Mouse (Mus musculus) ovary, postnatal 14 days (tissue): ENCODE measurements around the gene Mydgf.

Source experiments
- DNase-seq: peaks from one replicate; pipeline ENCODE4 v3.0.0; 2022; ENCODE audit warnings: low spot score

Gene Mydgf

DNA sequence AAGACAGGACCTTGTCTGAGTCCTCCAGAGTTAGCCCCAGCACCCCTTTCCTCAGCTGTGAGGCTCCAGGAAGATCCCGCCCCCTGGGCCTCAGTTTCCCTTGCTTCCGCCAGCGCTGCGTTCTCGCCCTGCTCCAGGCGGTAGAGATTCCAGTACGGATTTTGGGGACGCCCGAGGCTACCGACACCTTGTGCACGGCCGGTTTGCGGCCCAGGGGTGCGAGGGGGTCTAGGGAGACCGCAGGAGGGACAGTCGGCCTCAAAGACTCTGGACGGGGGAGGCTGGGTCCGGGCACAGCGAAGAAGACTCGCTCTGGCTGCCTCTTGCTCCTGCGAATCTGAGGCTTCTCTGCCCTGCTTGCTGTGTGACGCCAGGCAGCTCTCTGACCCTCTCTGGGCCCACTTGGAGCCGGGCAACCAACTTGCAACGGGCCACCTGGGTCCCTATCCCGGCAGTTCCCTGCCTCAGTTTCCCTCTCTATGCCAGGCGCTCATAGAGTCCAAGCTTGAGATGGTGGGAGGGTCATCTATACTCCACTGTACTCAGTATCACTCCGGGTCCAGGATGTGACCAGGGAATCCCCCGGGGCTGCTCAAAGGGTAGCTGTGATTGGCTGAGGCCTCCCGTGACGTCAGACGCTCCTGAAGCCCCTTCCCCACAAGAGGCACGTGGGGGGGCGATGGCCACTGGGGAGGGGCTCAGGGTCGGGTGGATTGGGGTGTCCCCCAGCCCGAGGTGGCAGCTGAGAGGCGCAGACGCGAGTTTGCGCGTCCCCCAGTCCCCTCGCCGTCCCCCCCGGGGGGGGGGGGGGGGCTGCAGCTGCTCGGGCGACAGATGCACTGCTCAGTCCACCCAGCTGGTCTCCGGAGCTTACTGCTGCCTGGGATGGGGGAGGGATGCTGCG is 41.8 kb downstream of the Mydgf start:
- no peak for DNase-seq

DNA sequence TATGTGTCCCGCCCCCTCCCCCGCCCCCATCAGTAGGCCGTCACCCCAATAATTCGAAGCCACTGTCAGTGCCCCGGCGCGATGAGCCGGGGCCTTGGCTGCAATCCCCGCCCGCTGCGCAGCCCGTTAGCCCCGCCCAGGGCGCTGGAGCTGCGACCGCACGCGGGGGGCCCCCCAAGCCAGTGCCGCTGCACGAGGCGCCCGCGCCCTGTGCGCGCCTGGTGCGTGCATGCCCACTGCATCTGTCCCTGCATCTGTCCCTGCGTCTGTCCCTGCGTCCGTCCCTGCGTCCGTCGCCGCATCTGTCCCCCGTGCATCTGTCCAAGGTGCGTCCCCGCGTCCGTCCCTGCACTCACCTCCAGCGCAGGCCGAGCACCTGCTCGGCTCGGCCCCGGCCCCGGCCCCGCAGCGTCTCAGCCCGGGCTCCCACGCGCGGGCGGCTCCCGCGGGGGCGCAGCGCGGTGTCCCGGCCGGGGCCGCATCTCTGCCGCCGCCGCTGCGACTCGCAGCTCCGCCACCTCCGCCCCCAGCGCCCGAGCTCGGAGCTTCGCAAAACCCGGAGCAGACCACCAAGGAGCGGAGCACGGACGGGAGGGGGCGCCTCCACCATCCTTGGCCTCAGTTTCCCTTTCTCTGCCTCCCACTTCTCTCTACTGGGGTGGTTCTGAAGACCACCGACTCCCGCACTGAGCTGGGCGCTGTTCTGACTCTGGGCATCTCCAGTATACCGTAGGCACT is 43.7 kb downstream of the Mydgf start, which contains the start of gene Sema6b:
Gene Sema6b (minus strand): TSS at position 486 of the 738 bp plus-strand sequence.
- DNase-seq, result no peak

DNA sequence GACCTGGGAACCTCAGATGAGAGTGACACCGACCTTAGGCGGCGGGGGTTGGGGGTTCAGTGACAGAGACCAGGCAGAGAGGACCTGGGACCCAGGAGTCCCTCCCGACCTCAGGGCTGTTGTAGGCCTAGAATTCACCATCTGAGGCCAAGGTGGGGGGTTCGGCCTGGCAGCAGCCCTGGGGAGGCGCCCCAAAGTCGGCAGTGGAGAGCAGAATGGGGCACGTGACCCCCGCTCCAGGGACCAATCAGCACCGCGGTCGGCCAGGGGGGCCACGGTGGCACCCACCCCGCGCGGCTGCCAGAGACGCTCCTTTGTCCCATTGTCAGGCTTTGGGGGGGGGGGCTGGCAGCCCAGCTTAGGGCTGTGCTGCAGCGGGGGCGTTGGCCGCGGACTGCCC is 44.4 kb downstream of the Mydgf start:
- DNase-seq, result no peak

GRCm38 (mm10) chr17:56137839-56138613 is 45.7 kb downstream of the Mydgf start:
- no peak for DNase-seq

- DNase-seq, result no peak
Observed at GRCm38 (mm10) chr17:56136558-56136957, 47.2 kb downstream of the Mydgf start.

- DNase-seq, result peak; percentile 59
Observed at GRCm38 (mm10) chr17:56134463-56134971, 49.2 kb downstream of the Mydgf start.

GRCm38 (mm10) chr17:56133457-56134363 is 50.0 kb downstream of the Mydgf start:
- no peak for DNase-seq

DNA sequence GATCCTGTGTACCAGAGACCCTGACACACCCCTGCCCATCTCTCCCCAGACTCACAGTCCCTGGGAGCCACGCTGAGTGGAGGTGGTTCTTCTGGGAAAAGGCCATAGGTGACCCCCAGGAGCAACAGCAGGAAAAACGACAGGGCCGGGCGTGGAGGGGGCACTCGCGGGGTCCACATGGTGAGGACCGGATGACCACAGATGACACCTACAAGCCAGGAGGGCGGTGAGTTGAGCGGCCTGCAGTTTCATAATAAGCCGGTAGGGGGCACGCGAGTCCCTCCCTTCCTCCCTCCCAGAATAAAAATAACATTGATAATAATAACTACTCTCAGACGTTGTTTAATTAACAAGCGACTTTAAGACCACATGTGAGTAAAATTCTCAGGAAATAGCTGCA is 51.1 kb downstream of the Mydgf start:
- DNase-seq, result peak; percentile 55

GRCm38 (mm10) chr17:56131814-56132213 is 51.9 kb downstream of the Mydgf start:
- DNase-seq, result peak; percentile 67

DNA sequence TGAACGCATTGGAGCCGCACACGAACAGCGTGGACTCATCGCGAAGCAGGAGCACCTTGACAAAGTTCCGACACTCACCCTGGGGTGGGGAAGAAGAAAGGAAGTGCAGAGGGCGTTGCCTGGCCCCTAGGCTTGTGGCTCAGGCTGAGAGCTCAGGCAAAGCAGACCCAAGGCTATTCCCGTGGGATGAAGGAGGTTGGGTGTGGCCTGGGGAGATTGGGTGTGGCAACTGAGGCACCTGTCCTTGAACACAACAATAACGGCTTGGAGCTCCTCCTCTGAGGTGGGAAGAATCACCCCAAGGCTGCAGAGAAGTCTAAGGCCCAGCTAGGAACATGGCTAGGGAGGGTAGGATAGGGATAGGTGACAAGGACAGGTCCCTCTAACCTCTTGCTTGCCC is 52.6 kb downstream of the Mydgf start:
- DNase-seq, result no peak

DNA sequence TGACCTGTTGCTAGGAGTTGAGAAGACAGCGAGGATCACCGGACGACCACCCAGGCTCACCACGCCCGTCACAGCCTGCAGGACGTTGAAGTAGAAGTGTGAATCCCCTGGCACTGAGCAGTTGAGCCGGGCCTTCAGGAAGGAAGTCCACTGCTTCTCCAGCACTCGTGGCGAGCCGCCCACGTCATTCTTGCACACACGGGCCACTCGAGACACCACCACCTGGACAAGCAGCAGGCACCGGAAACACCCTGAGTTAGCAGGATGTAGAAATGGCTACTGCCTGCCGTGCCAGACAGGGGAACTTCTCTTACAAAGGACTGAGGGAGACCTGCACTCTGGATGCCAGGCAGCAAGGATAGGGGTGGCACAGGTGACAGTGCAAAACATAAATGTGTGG is 55.5 kb downstream of the Mydgf start:
- DNase-seq, result no peak

DNA sequence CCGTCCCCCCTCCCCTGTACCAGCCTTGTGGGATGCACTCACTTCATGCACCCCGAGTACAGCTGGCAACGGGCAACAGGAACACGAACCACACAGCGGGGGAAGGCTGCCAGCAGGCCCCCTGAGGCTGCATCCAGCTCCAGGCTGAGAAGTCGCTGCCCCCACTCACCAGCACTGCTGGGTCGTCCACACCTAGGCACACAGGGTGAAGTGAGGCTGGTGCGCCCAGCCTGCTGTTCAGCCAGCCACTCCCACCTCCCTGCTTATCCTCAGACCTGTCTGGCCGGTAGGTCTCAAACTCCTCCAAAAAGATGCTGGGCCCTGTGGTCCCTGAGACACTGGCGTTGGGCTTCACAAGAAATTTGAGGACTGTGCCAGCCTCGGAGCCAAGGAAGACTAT is 57.5 kb downstream of the Mydgf start:
- no peak for DNase-seq
